Mouse (Mus musculus): ENCODE measurements at regions not wholly inside any gene's neighbourhood (a gene's known extent, or its start where the extent isn't known, plus 50 kb on each side); places are given as distances from the start of the nearest gene placed in this dataset.

DNA sequence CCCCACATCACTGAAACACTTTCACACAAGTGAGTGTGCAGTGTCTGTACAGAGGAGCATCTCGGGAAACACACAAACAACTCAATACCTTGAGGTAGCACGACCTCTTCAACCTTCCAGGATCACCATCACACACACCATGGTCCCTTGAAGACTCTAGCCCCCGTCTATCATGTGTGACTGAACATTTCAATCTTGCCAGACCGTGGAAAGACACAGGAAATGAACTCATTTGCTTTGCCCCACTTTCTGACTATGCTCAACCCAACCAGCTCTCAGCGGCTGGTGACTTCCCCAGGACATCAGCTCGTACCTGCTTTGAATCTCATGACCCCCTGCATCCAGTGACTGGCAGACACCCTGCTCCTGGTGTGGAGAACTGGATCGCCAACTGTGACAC is 219.6 kb downstream of the Bcl11b start:
- TF ChIP-seq CTCF (IDR thresholded peaks at IDR 0.05; ENCODE audit: extremely low read depth, insufficient read depth, insufficient read length, insufficient replicate concordance) (no peak), POLR2A (IDR thresholded peaks at IDR 0.05; ENCODE audit: low read depth, low read length) (no peak)
